Mouse (Mus musculus) heart, embryonic 12.5 days (tissue): ENCODE measurements at regions not wholly inside any gene's neighbourhood (a gene's known extent, or its start where the extent isn't known, plus 50 kb on each side); places are given as distances from the start of the nearest gene placed in this dataset.

ENCODE experiments used
- ATAC-seq: fragments of 200-750 bp; cut with Nextera tagmentation; 2 replicates; pipeline ENCODE4 v1.8.0; 2017; ENCODE audit warnings: moderate TSS enrichment, moderate library complexity; ENCODE audit not compliant: insufficient number of reproducible peaks, low FRiP score
- H3K27ac ChIP-seq: fragments of 300-500 bp; sonication (generic); 2 replicates; pipeline ENCODE4 v1.5.1; 2016; ENCODE audit warnings: mild to moderate bottlenecking, moderate library complexity; ENCODE audit not compliant: poor library complexity, severe bottlenecking
- H3K27me3 ChIP-seq: fragments of 300-500 bp; sonication (generic); replicated peaks from 2 replicates; pipeline ENCODE4 v1.6.1; 2016; ENCODE audit warnings: mild to moderate bottlenecking, moderate library complexity
- H3K36me3 ChIP-seq: fragments of 300-500 bp; sonication (generic); 2 replicates; pipeline ENCODE4 v1.6.1; 2016; ENCODE audit warnings: mild to moderate bottlenecking, moderate library complexity
- H3K4me1 ChIP-seq: fragments of 300-500 bp; sonication (generic); replicated peaks from 2 replicates; pipeline ENCODE4 v1.6.1; 2016; ENCODE audit warnings: mild to moderate bottlenecking
- H3K4me2 ChIP-seq: fragments of 300-500 bp; sonication (generic); 2 replicates; pipeline ENCODE4 v1.6.1; 2016; ENCODE audit warnings: mild to moderate bottlenecking, moderate library complexity
- H3K4me3 ChIP-seq: fragments of 300-500 bp; sonication (generic); 2 replicates; pipeline ENCODE4 v1.5.1; 2016; ENCODE audit warnings: mild to moderate bottlenecking
- H3K9ac ChIP-seq: fragments of 300-500 bp; sonication (generic); 2 replicates; pipeline ENCODE4 v1.6.1; 2016; ENCODE audit warnings: mild to moderate bottlenecking, moderate library complexity
- H3K9me3 ChIP-seq: fragments of 300-500 bp; sonication (generic); replicated peaks from 2 replicates; pipeline ENCODE4 v1.6.1; 2016; ENCODE audit warnings: mild to moderate bottlenecking, moderate library complexity
- WGBS: fragments of 180-500 bp; shearing (Covaris S2); methylation state at CpG from one replicate; pipeline ENCODE4 v1.1.7; 2016; 5-methylcytosine and 5-hydroxymethylcytosine counted together

GRCm38 (mm10) chr16:70227601-70228226 is 86.0 kb upstream of the Gbe1 start:
- Histone ChIP-seq H3K4me1 (no peaks in the 10 kb centered on the region), H3K27ac (no peak overlapping the region), H3K36me3 (no peaks in the 10 kb centered on the region), H3K9ac (no peak overlapping the region), H3K27me3 (no peaks in the 10 kb centered on the region), H3K4me3 (no peak overlapping the region), H3K4me2 (no peak overlapping the region), H3K9me3 (no peaks in the 10 kb centered on the region)
- whole genome bisulfite sequencing = 84% methylated on average over 9 of the region's 9 CpGs
- no peak for ATAC-seq

- H3K9ac ChIP-seq = no peak overlapping the region
- H3K27ac ChIP-seq = no peak overlapping the region
- H3K4me2 ChIP-seq = no peak overlapping the region
- no peaks in the 10 kb centered on the region for H3K36me3 ChIP-seq
- ATAC-seq = no peak
- H3K4me3 ChIP-seq = no peak overlapping the region
- H3K27me3 ChIP-seq = no peaks in the 10 kb centered on the region
- 81% methylated on average over 9 of the region's 9 CpGs for WGBS
- H3K4me1 ChIP-seq = no peaks in the 10 kb centered on the region
- H3K9me3 ChIP-seq = no peaks in the 10 kb centered on the region
These were observed 81.0 kb upstream of the Gbe1 start for GRCm38 (mm10) chr16:70232706-70233105.

- no peak for ATAC-seq
- H3K27ac ChIP-seq = no peak overlapping the region
- no peaks in the 10 kb centered on the region for H3K9me3 ChIP-seq
- H3K4me3 ChIP-seq = no peak overlapping the region
- H3K4me2 ChIP-seq = no peak overlapping the region
- 82% methylated on average over 4 of the region's 4 CpGs for WGBS
- 0 out of 2 replicates have a peak, but pooled peaks cover under 1% of the 10 kb centered on the region for H3K4me1 ChIP-seq
- no peak overlapping the region for H3K9ac ChIP-seq
- H3K27me3 ChIP-seq = no peaks in the 10 kb centered on the region
- no peaks in the 10 kb centered on the region for H3K36me3 ChIP-seq
These were observed 78.6 kb upstream of the Gbe1 start for GRCm38 (mm10) chr16:70235189-70235588.

GRCm38 (mm10) chr16:70239432-70239941 is 74.3 kb upstream of the Gbe1 start:
- H3K4me3 ChIP-seq = no peak overlapping the region
- H3K9ac ChIP-seq = no peak overlapping the region
- no peak for ATAC-seq
- no peak overlapping the region for H3K27ac ChIP-seq
- no peaks in the 10 kb centered on the region for H3K9me3 ChIP-seq
- H3K4me2 ChIP-seq = no peak overlapping the region
- no peaks in the 10 kb centered on the region for H3K36me3 ChIP-seq
- no peaks in the 10 kb centered on the region for H3K27me3 ChIP-seq
- peaks cover 7% of the 10 kb centered on the region for H3K4me1 ChIP-seq
- WGBS = 63% methylated on average over 7 of the region's 7 CpGs

GRCm38 (mm10) chr16:70244205-70244756 is 69.5 kb upstream of the Gbe1 start:
- no peak for ATAC-seq
- Histone ChIP-seq H3K9ac (no peak overlapping the region), H3K27ac (no peak overlapping the region), H3K27me3 (no peaks in the 10 kb centered on the region), H3K4me3 (no peak overlapping the region), H3K4me1 (peaks cover 7% of the 10 kb centered on the region), H3K4me2 (no peak overlapping the region), H3K36me3 (no peaks in the 10 kb centered on the region), H3K9me3 (no peaks in the 10 kb centered on the region)
- WGBS = 85% methylated on average over 4 of the region's 4 CpGs

GRCm38 (mm10) chr16:70244963-70245362 is 68.8 kb upstream of the Gbe1 start:
- Histone ChIP-seq H3K9ac (no peak overlapping the region), H3K4me2 (no peak overlapping the region), H3K27ac (no peak overlapping the region), H3K4me3 (no peak overlapping the region), H3K4me1 (peaks cover 7% of the 10 kb centered on the region), H3K9me3 (no peaks in the 10 kb centered on the region), H3K36me3 (no peaks in the 10 kb centered on the region), H3K27me3 (no peaks in the 10 kb centered on the region)
- 78% methylated on average over 2 of the region's 2 CpGs for WGBS
- no peak for ATAC-seq

GRCm38 (mm10) chr16:70259364-70259763 is 54.4 kb upstream of the Gbe1 start:
- Histone ChIP-seq H3K36me3 (no peaks in the 10 kb centered on the region), H3K27me3 (no peaks in the 10 kb centered on the region), H3K4me2 (no peak overlapping the region), H3K4me3 (no peak overlapping the region), H3K9ac (no peak overlapping the region), H3K4me1 (peaks cover 4% of the 10 kb centered on the region; the same call in 1 of the 2 replicates), H3K9me3 (no peaks in the 10 kb centered on the region), H3K27ac (peak overlapping the region; percentile 85)
- ATAC-seq = peak; percentile 73
- 11% methylated on average over 1 of the region's 1 CpGs for WGBS

- Histone ChIP-seq H3K27ac (peak overlapping the region; percentile 18), H3K9ac (no peak overlapping the region), H3K4me1 (peaks cover 4% of the 10 kb centered on the region; the same call in 1 of the 2 replicates), H3K27me3 (no peaks in the 10 kb centered on the region), H3K9me3 (no peaks in the 10 kb centered on the region), H3K36me3 (no peaks in the 10 kb centered on the region), H3K4me3 (no peak overlapping the region), H3K4me2 (no peak overlapping the region)
- WGBS = 31% methylated on average over 1 of the region's 1 CpGs
- ATAC-seq = 0 out of 2 replicates have a peak, but pooled peaks have one; percentile 39
These were observed 53.6 kb upstream of the Gbe1 start for GRCm38 (mm10) chr16:70260151-70260550.
